Mouse (Mus musculus) neural tube, embryonic 11.5 days (tissue): ENCODE measurements around the gene Trim80. TPM values are rescaled to one million over a fixed set of nuclear protein-coding genes. Genes with fewer than 3 reads are reported as not detected.

ENCODE experiments used
- ATAC-seq: fragments of 200-750 bp; cut with Nextera tagmentation; 2 replicates; pipeline ENCODE4 v1.8.0; 2017; ENCODE audit warnings: moderate number of reproducible peaks, mild to moderate bottlenecking, moderate TSS enrichment, moderate library complexity; ENCODE audit not compliant: insufficient read depth, low FRiP score, low TSS enrichment
- DNase-seq: peaks from one replicate; pipeline ENCODE4 v3.0.0-alpha.2; 2015; ENCODE audit warnings: low spot score
- H3K27ac ChIP-seq: fragments of 300-500 bp; sonication (generic); 2 replicates; pipeline ENCODE4 v1.5.1; 2014; ENCODE audit warnings: low read depth, mild to moderate bottlenecking, low read length
- H3K27me3 ChIP-seq: fragments of 300-500 bp; sonication (generic); 2 replicates; pipeline ENCODE4 v1.6.1; 2014; ENCODE audit warnings: mild to moderate bottlenecking, low read length, mixed read lengths; ENCODE audit not compliant: control insufficient read depth, insufficient read depth
- H3K36me3 ChIP-seq: fragments of 300-500 bp; sonication (generic); 2 replicates; pipeline ENCODE4 v1.6.1; 2014; ENCODE audit warnings: mild to moderate bottlenecking, low read length, moderate library complexity, mixed read lengths; ENCODE audit not compliant: control insufficient read depth, insufficient read depth
- H3K4me1 ChIP-seq: fragments of 300-500 bp; sonication (generic); 2 replicates; pipeline ENCODE4 v1.6.1; 2014; ENCODE audit warnings: low read length, mixed read lengths; ENCODE audit not compliant: control insufficient read depth, insufficient read depth
- H3K4me2 ChIP-seq: fragments of 300-500 bp; sonication (generic); 2 replicates; pipeline ENCODE4 v1.6.1; 2014; ENCODE audit warnings: low read depth, mild to moderate bottlenecking, moderate library complexity
- H3K4me3 ChIP-seq: fragments of 300-500 bp; sonication (generic); 2 replicates; pipeline ENCODE4 v1.5.1; 2014; ENCODE audit warnings: low read depth, low read length
- H3K9ac ChIP-seq: fragments of 300-500 bp; sonication (generic); 2 replicates; pipeline ENCODE4 v1.6.1; 2014; ENCODE audit warnings: mild to moderate bottlenecking, low read length
- H3K9me3 ChIP-seq: fragments of 300-500 bp; sonication (generic); 2 replicates; pipeline ENCODE4 v1.6.1; 2016; ENCODE audit warnings: low read length; ENCODE audit not compliant: control insufficient read depth
- WGBS: fragments of 180-500 bp; shearing (Covaris S2); extraction: QIAGEN DNeasy Blood & Tissue Kit; methylation state at CpG from one replicate; pipeline ENCODE4 v1.1.7; 2014; 5-methylcytosine and 5-hydroxymethylcytosine counted together
- polyA plus RNA-seq: library from polyadenylated mRNA; unstranded; fragments of >200 nt; fragmentation: Nextera tagmentation; extraction: Ambion mirVana; gene quantifications from 2 replicates; pipeline ENCODE4 v1.2.1, GENCODE M21; 2014

Gene Trim80
- polyA plus RNA-seq, 1 experiment from 2014 or later, result not detected

- Histone ChIP-seq H3K4me3 (no peak overlapping the region), H3K9me3 (no peaks in the 10 kb centered on the region), H3K27ac (no peak overlapping the region), H3K36me3 (peaks cover 5% of the 10 kb centered on the region; the same call in 1 of the 2 replicates), H3K4me2 (no peak overlapping the region), H3K9ac (no peak overlapping the region), H3K27me3 (no peaks in the 10 kb centered on the region), H3K4me1 (peaks cover 7% of the 10 kb centered on the region; the same call in 1 of the 2 replicates)
- WGBS, result 94% methylated on average over 17 of the region's 17 CpGs
- DNase-seq (no peak), ATAC-seq (no peak)
Measured at GRCm38 (mm10) chr11:115406858-115407401, 33.4 kb upstream of the Trim80 start.

- Histone ChIP-seq H3K27me3 (no peaks in the 10 kb centered on the region), H3K27ac (peak overlapping the region; percentile 82), H3K9ac (peak overlapping the region; percentile 22; the same call in 1 of the 2 replicates), H3K4me1 (peaks cover 8% of the 10 kb centered on the region; the same call in 1 of the 2 replicates), H3K4me3 (no peak overlapping the region), H3K36me3 (peaks cover 5% of the 10 kb centered on the region; the same call in 1 of the 2 replicates), H3K9me3 (no peaks in the 10 kb centered on the region), H3K4me2 (no peak overlapping the region)
- DNase-seq, result no peak
- WGBS, result 82% methylated on average over 6 of the region's 6 CpGs
- ATAC-seq, result no peak
Measured at GRCm38 (mm10) chr11:115408266-115408920, 32.0 kb upstream of the Trim80 start.

DNA sequence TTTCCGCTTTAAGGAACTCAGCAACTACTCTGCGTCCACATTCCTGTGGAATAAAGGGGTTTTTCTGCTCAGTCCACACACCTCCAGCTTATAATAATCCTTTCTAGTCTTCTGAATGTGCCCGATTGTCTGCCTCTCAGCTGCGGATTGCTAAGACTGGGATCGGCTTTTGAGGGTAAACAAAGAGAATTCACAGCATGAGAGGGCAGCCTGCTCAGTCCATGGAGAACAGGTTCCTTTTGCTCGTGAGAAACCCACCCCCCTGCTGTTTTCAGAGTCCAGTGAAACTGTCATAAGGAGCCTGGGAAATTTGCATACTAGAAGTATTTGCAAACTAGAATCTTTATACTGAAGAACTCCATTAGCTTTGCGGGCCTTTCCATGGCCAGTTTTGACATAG, 30.8 kb upstream of the Trim80 start:
- Histone ChIP-seq H3K4me3 (no peak overlapping the region), H3K4me2 (no peak overlapping the region), H3K9me3 (no peaks in the 10 kb centered on the region), H3K27me3 (no peaks in the 10 kb centered on the region), H3K36me3 (peaks cover 5% of the 10 kb centered on the region; the same call in 1 of the 2 replicates), H3K9ac (no peak overlapping the region), H3K27ac (peak overlapping the region; percentile 82), H3K4me1 (peaks cover 8% of the 10 kb centered on the region; the same call in 1 of the 2 replicates)
- WGBS, result 49% methylated on average over 7 of the region's 7 CpGs
- DNase-seq (peak; percentile 48), ATAC-seq (0 out of 2 replicates have a peak, but pooled peaks have one; percentile 1)

- no peaks in the 10 kb centered on the region for H3K27me3 ChIP-seq
- H3K9me3 ChIP-seq, result no peaks in the 10 kb centered on the region
- DNase-seq (peak; percentile 98), ATAC-seq (peak; percentile 97)
- WGBS, result under 1% methylated on average over 54 of the region's 56 CpGs
- peaks cover 14% of the 10 kb centered on the region for H3K4me1 ChIP-seq
- peak within 1 kb of the TSS; percentile 90 for H3K4me2 ChIP-seq
- H3K4me3 ChIP-seq, result peak within 1 kb of the TSS; percentile 96
- peak within 1 kb of the TSS; percentile 95 for H3K9ac ChIP-seq
- peak within 1 kb of the TSS; percentile 75 for H3K27ac ChIP-seq
- peaks cover 9% of the 10 kb centered on the region; the same call in 1 of the 2 replicates for H3K36me3 ChIP-seq
Measured at GRCm38 (mm10) chr11:115419531-115420237, 20.7 kb upstream of the Trim80 start, which contains the start of the genes Atp5h and Kctd2. Atp5h (minus strand) TSS chr11:115419962. Kctd2 (plus strand) TSS chr11:115420128.

GRCm38 (mm10) chr11:115420336-115421190, 19.8 kb upstream of the Trim80 start:
- H3K36me3 ChIP-seq, result peaks cover 5% of the 10 kb centered on the region; the same call in 1 of the 2 replicates
- WGBS, result 3% methylated on average over 43 of the region's 45 CpGs
- ATAC-seq, result peak; percentile 71

DNA sequence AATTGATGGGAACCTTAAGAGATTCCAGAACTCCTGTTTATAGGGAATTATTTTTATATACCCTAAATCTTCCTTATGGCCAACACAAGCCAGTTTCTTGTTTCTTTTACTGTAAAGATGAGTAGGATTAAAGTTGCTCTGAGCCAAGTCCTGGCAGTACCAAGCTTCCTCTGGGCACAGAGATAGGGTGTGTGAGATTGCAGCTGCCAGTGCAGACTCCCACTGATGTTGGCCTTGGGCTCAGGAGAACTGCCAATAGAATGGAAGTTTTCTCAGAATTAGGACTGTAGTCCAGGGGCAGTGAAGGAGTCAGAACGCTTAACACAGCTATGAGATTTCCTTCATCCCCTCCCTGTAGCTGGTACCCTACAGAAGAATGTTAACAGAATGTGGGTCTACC, 19.0 kb upstream of the Trim80 start:
- ATAC-seq (no peak), DNase-seq (no peak)
- peak overlapping the region; percentile 87 for H3K4me2 ChIP-seq
- 63% methylated on average over 1 of the region's 1 CpGs for WGBS
- peaks cover 1% of the 10 kb centered on the region; the same call in 1 of the 2 replicates for H3K36me3 ChIP-seq
- peaks cover 14% of the 10 kb centered on the region for H3K4me1 ChIP-seq
- no peak overlapping the region for H3K27ac ChIP-seq
- H3K9me3 ChIP-seq, result no peaks in the 10 kb centered on the region
- H3K27me3 ChIP-seq, result no peaks in the 10 kb centered on the region
- no peak overlapping the region for H3K4me3 ChIP-seq
- H3K9ac ChIP-seq, result no peak overlapping the region

More at GRCm38 (mm10) chr11:115420336-115421190, 19.8 kb upstream of the Trim80 start:
- no peaks in the 10 kb centered on the region for H3K9me3 ChIP-seq
- no peaks in the 10 kb centered on the region for H3K27me3 ChIP-seq
- H3K4me2 ChIP-seq, result peak overlapping the region; percentile 87
- peak; percentile 49 for DNase-seq
- H3K4me1 ChIP-seq, result peaks cover 14% of the 10 kb centered on the region
- peak overlapping the region; percentile 75 for H3K27ac ChIP-seq
- H3K9ac ChIP-seq, result peak overlapping the region; percentile 95
- H3K4me3 ChIP-seq, result peak overlapping the region; percentile 96

GRCm38 (mm10) chr11:115421972-115422371, 18.4 kb upstream of the Trim80 start:
- ATAC-seq (no peak), DNase-seq (no peak)
- Histone ChIP-seq H3K4me3 (no peak overlapping the region), H3K36me3 (no peaks in the 10 kb centered on the region), H3K9ac (no peak overlapping the region), H3K4me2 (no peak overlapping the region), H3K27me3 (no peaks in the 10 kb centered on the region), H3K9me3 (no peaks in the 10 kb centered on the region), H3K27ac (no peak overlapping the region), H3K4me1 (peaks cover 14% of the 10 kb centered on the region)
- 92% methylated on average over 16 of the region's 16 CpGs for WGBS

- DNase-seq (no peak), ATAC-seq (no peak)
- peaks cover 14% of the 10 kb centered on the region for H3K4me1 ChIP-seq
- no peak overlapping the region for H3K4me3 ChIP-seq
- H3K27ac ChIP-seq, result no peak overlapping the region
- H3K4me2 ChIP-seq, result no peak overlapping the region
- H3K9me3 ChIP-seq, result no peaks in the 10 kb centered on the region
- H3K27me3 ChIP-seq, result no peaks in the 10 kb centered on the region
- no peak overlapping the region for H3K9ac ChIP-seq
- H3K36me3 ChIP-seq, result no peaks in the 10 kb centered on the region
- 84% methylated on average over 3 of the region's 3 CpGs for WGBS
Measured at GRCm38 (mm10) chr11:115423091-115423490, 17.3 kb upstream of the Trim80 start.
